Mouse (Mus musculus) layer of hippocampus, postnatal 36 days (tissue): Measurements from ENCODE around the gene Stx11. TPM values are rescaled to one million over a fixed set of nuclear protein-coding genes. Genes with fewer than 3 reads are reported as not detected.
A peak's percentile ranks its signal among the peaks of the same experiment; 100 is the strongest.

Experiments used
- DNase-seq, 2 experiments: peaks; one replicate each; pipeline ENCODE4 v3.0.0; 2022
- total RNA-seq, 2 experiments: library from RNA; stranded (reverse); gene quantifications; 2 replicates each; pipeline ENCODE4 v1.2.3; 2021

Stx11 gene
- total RNA-seq, 2 experiments from 2014 or later, result 0.15 to 0.23 TPM

DNA sequence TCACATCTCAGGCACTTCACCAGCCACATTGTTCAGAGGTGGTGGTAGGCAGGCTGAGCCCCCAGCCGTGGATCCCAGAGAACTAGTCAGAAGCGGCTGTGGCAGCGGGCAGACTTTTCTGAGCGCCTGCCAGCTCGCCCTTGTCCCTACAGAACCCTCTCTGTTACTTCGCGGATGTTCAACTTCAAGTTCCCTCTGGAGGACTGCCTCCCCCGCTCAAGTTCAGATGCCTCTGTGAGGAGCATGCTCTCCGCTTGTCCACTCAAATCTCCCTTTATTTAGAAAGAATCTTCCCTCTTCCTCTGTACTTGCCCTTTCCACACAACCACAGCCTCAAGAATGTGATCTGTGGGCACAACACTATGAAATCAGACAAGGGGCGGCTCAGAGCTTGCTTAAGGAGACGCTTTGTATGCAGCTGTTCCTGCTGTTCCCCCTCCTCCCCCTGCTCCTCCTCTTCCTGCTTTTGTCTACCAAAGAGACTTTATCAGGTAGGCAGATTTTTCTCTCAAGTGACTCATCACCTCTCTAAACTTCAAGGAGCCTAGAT, 52.0 kb downstream of the Stx11 start:
- DNase-seq, result peak in 1 of 2 experiments; percentile 14

DNA sequence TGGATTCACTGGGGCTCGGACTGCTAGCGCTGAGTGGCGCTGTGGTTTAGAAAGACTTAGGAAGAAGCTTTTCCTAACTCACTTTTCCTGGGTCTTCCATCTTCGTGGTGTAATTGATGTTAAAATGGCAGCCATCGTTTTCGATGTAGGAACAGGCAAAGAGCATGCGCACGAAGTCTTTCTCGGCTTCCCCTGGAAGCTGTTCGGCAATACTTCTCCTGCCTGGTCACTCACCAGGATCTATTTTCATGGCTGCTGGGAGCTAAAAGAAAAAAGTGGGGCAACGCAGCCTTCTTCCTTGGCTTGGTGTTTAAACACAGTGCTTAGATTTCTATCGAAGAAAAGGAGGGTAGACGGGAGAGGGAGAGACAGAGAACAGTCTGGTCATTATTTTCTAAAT, 52.6 kb downstream of the Stx11 start:
- DNase-seq, result no peak

DNA sequence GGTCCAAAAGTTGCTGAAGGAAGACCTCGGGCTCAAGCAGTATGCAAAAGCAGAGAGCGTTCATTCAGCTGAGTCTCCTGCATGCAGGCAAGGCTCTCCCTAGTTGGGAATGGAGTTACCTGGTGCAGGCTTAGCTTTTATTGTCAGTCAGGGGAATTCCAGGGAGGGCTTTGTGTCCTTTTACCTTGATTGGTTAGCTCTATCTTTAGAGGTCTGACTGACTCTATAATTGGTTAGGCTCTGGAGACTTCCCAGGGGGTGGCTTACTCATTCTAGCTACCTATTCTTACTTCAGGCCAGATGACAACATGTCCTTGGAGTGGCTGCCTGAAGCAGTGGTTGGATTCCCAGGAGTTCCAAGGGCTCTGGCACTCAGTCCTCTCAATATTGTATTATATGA, 54.2 kb downstream of the Stx11 start:
- DNase-seq, result no peak

DNA sequence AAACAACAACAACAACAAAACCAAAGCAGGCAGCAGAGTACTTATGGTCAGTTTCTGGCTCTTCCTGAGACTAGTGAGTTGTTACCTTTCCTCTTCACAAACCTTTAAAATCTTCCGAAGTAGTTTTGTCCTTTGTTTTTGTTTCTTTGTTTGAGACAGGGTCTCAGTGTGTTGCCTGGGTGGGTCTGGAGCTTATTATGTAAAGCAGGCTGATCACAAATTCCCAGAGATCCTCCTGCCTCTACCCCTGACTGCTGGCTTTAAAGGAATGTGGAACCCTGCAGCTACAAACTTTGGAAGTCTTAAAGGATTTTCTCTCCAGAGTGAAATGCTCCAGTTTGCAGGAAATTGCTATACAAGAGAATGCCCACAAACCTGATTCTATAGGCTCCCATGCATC, 54.9 kb downstream of the Stx11 start:
- DNase-seq, result no peak

DNA sequence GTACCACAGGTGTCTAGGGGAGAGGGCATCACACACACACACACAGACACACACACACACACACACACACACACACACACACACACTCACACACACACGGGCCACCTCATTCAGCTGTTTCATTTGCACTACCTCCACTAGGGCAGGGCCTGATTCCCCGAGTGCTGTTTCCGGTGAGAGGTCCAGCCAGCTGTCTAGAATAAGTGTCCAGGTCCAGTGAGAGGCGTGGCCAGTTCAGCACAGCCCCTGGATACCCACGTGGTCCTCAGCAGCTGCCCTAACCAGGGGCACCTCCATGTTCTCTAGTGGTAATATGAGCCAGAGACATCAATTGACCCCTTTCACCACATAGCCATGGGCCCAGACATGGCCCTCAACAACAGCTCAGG, 60.0 kb downstream of the Stx11 start:
- DNase-seq, result no peak

DNA sequence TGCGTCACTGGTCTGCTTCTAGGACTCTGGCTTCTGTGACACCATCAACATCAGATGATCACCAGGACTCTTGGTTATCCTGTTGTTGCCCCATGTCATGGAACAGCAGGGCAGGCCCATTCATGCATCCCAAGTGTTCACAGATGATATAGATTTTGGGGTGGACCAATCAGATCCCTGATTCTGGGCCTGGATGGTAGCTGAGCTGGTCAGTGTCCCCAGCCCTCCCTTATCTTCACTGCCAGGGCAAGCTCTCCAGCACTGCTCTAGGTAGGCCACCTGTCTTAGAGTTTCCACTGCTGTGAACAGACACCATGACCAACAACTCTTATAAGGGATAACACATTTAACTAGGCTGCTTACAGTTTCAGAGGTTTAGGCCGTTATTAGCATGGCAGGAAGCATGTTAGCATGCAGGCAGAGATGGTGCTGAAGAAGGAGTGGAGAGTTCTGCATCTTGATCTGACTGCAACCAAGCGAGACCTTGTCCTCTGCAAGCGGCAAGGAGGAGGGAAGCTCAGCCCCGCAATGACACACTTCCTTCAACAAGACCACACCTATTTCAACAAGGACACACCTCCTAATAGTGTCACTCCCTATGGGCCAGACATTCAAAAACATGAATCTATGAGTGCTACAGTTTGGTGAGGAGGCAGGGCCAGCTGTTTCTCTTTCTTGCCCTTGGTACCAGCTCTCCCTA, 60.5 kb downstream of the Stx11 start:
- no peak for DNase-seq

DNA sequence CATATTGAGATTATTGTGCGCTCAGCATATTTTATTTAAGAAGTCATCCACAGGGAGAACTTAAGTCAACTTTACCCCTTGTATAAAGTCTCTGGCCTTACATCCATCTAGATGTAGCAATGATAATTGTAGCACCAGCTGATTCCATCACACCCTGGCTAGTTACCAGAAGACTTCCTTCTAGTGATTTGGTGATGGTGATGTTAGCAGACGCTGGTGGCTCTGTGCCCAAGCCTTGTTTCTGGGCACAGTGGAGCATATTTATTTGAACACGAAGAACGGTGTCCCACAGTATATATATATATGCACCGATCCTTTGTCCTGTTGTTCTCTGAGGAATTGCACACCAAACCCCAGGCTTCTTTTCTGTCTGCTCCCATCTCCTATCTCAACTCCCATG, 64.2 kb downstream of the Stx11 start:
- DNase-seq, result no peak

DNA sequence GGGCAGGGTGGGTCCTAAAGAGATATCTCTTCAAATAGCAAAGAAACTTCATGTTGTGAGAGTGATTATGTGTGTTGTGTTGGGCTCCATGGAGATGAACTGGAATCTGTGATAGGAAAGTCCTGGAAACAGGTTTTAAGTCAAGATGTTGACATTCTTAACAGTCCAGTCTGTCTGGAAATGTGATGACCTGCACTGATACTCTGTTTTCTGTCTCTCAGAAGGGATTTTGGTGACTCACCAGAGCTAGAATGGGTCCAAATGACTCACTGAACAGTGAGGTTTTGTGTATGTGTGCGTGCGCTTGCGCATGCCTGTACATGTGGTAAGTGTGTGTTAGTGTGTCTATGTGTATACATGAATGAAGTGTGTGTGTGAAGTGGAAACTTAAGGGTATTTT, 70.8 kb downstream of the Stx11 start:
- no peak for DNase-seq

DNA sequence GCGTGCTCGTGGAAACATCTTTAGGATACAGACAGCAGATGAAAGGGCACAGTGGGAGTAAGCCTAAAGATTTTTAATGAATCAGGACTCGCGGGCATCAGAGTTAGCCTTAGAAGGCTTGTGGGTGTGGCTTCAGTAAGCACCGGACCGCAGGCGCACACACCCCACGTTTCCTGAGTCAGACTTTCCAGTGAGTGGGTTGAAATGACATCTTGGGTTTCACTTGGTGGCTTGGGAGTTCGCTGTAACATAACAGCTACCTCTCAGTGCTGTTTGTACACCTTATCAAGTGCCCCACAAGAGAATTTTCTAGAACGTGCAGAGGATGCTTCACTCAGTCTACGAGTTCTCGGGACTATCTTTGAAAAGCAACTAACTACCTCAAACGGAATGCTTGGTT, 75.7 kb downstream of the Stx11 start:
- DNase-seq, result no peak

Other genes with a start within 250 kb of the Stx11 start
- gene Utrn, start 94.9 kb downstream of the Stx11 start, total RNA-seq, result 10 to 100 TPM; 34.0 to 35.6 TPM
- 1 to 10 TPM; 7.3 to 10.0 TPM for gene Sf3b5, start 41.0 kb upstream of the Stx11 start, total RNA-seq
- 10 to 100 TPM; 23.7 to 26.6 TPM for gene Plagl1, start 96.2 kb upstream of the Stx11 start, total RNA-seq
- gene Zc2hc1b, start 213.7 kb upstream of the Stx11 start, total RNA-seq, result not detected
- 10 to 100 TPM; 22.4 to 24.0 TPM for gene Ltv1, start 228.9 kb upstream of the Stx11 start, total RNA-seq